Mouse (Mus musculus) cerebellum, adult 11 months (tissue): ENCODE measurements at regions not wholly inside any gene's neighbourhood (a gene's known extent, or its start where the extent isn't known, plus 50 kb on each side); places are given as distances from the start of the nearest gene placed in this dataset.
A peak's percentile ranks its signal among the peaks of the same experiment; 100 is the strongest.
"Not testable (repeated sequence)": the region's sequence is repeated elsewhere in the genome, so short reads cannot be mapped to it uniquely, and the experiment has no call there.

Experiments used
- DNase-seq: peaks from one replicate; pipeline ENCODE4 v3.0.0; 2022

- DNase-seq: peak; percentile 10
These were observed 321.8 kb upstream of the Gdi2 start for GRCm38 (mm10) chr13:3216070-3216469.

- DNase-seq: not testable (repeated sequence)
These were observed 316.8 kb upstream of the Gdi2 start for GRCm38 (mm10) chr13:3221005-3221621.

- no peak for DNase-seq
These were observed 316.2 kb upstream of the Gdi2 start for GRCm38 (mm10) chr13:3221622-3222021.

- no peak for DNase-seq
These were observed 279.5 kb upstream of the Gdi2 start for GRCm38 (mm10) chr13:3258379-3258778.

GRCm38 (mm10) chr13:3276130-3276529, 261.7 kb upstream of the Gdi2 start:
- not testable (repeated sequence) for DNase-seq
